Mouse (Mus musculus) Muller cell, postnatal 12 days (primary cell): ENCODE data around the gene Slc7a6.
"Not testable (repeated sequence)": the region's sequence is repeated elsewhere in the genome, so short reads cannot be mapped to it uniquely, and the experiment has no call there.

Experiments
- DNase-seq: peaks from one replicate; pipeline ENCODE4 v3.0.0-alpha.2; 2015; ENCODE audit errors: inconsistent ontology term

The Slc7a6 gene

DNA sequence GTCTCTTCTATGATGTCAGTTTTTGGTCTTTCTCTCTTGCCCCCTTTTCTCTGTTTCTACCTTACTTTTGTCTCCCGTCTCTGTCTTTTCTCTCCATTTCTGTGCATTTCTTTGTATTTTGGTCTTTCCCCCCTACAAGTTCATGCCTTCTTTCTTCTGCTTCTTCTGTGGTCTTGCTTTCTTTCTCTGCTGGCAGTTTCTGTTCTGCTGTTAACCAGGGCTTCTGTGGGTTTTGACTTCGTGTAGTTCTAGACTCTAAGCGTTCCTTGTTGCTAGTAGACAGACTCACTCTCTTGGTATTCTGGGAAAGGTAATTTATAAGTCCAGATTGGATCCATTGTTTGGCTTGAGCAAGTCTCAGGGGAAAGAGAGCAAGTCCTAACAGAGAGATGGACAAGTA is 17.7 kb downstream of the Slc7a6 start:
- no peak for DNase-seq

DNA sequence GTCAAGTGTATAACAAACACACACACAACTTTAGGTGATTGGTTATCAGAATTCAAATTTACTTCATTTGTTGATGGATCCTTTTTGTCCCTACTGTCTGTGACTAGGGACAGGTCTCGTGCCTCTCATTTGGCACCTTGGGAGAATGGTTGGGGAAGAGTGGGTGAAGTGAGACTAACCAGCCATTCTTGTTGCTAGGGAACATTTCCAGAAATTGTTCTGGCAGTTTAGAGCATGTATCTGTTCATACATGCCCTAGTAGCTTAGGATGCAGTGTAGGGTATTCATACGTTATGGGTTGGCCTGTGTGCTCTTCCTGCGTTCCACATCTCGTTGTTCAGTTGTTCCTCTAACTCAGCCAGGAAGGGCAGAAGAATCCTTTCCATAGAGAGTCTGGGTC is 20.5 kb downstream of the Slc7a6 start:
- no peak for DNase-seq

DNA sequence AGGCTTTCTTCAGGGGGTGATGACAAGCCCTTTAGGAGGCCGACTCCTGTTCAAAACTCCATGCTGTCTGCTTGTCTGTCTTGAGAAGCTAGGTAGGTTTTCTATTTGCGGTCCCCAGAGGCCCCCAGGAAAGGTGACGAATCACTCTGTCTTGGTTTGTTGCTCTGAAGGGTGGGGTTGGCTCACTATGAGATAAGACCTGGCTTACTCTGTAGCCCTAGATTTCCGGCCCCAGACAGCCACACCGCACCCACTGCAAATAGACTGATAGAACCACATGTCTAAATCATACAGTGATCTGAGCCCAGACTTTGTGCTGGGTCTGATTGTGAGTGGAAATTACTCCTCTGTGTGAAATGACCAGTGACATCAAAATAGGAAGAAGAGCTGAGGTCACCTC is 23.0 kb downstream of the Slc7a6 start:
- no peak for DNase-seq

DNA sequence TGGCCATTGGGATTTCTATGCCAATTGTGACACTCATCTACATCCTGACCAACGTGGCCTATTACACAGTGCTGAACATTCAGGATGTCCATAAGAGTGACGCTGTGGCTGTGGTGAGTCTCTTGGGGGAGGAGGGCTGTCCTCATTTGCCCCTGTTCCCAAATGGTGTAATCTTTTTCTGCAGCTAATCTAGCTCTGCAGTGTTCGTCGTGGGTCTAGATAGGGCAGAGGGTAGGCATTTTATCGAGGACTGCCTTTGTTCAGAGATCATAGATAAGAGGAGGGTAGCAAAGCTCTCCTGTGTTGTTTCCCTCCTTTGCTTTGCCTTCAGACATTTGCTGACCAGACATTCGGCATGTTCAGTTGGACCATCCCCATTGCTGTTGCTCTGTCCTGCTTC is 24.5 kb downstream of the Slc7a6 start:
- DNase-seq = no peak

DNA sequence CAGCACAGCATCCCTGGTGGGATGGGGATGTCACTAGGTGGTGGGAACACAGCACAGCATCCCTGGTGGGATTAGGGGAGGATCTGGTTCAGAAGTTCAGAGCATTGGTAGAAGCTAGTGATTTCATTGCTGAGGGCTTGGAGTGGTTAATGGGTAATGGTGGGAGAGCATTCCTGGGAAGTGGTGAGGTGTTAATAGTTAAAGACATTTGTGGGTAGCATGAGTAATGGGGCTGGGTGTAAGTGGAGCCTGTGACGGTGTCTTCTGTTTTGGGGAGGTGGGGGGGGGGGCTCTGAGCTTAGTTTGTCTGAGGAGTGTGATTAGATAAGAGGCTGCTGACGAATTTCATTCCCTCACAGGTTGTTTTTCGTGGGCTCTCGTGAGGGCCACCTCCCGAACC is 25.4 kb downstream of the Slc7a6 start:
- no peak for DNase-seq

DNA sequence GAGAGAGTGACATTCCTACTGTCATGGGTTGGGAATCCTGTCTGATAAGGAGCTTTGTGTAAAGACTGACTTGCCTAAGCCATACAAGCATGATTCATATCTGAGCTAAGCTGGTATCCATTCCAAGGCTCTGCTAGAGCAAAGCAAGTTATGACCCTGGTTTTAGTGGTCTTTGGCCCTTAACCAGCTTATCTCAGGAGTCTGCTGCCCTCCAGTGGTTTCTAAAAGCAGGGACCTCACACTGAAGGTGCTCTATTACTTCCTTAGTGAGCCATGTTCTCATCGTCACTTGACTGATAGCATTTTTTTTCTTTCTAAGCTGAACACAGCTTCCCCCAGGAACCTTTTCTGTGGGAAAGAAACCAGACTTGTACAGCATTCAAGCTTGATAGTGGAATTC is 30.1 kb downstream of the Slc7a6 start:
- DNase-seq = peak; percentile 69

DNA sequence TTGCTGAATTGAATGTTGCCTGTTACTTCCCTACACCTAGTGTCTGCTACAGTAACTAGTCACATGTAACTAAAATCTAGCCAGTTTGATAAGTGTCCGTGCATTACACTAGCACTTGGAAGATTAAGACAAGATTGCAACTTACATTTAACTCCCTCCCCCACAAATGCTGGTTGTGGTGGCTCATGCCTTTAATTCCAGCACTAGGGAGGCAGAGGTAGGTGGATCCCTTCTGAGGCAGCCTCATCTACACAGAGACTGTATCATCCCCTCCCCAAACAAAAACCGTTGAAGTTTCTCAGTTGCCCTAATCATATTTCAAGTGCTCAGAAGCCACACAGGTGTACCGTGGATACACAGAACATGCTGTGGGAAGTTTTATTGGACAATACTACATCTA is 30.9 kb downstream of the Slc7a6 start:
- DNase-seq = not testable (repeated sequence)

DNA sequence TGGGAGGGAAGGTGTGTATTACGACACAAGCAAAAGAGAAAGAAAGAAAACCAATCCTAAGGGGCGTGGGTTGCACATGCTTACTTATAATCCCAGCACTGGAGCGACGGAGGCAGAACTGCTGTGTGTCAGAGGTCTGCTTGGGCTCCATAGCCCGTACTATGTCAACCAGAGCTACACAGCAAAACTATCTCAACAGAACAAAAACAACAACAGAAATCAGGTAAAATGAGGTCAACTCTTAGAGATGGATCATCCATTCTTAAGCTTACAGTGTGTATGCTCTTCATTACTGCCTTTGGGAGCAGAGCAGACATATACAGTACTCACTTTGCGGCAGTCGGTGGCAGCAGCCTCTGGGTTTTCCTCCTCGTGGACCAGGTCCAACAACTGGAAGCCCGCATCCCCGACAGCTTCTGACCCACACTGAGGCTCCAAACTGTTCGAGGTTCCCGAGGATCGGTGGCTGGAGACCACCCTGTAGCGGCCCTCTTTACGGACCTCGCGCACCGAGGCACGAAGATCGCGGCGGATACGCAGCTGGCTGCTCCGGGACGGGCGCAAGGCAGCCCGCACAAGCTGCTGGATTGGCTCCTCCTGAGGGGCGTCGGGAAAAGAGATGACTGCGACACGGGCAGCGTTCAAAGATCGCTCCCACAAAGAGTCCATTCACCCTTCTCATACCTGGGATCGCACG is 41.5 kb downstream of the Slc7a6 start:
- DNase-seq = no peak

DNA sequence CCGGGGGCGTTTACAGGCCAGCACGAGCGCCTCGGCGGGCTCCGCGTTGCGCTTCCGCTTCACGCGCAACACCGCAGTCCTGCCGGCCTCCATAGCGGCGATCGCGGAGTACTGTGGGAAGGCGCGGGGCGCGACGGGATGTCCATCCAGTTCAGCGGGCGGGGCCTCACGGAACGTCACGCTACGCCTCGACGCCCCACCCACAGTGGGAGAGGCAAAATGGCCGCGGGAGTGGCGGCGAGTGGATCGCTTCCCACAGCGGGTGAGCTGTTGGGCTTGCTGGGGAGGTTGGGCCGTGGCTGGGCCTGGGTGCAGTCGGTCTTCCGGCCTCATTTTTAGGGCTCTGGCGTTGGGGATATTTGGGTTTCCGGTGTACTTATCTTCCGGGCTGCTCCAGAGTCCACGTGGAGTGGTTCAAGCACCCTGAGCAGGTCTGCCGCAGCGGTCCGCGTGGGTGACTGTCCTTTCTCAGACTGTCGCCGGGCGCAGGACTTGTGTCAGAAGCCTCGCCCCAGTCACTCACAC is 42.2 kb downstream of the Slc7a6 start, which contains the start of the genes Slc7a6os and Prmt7:
Gene Slc7a6os, minus strand, starts transcription at position 115 of the 525 bp plus-strand sequence.
Gene Prmt7, plus strand, starts transcription at position 116 of the 525 bp plus-strand sequence.
- peak; percentile 97 for DNase-seq

DNA sequence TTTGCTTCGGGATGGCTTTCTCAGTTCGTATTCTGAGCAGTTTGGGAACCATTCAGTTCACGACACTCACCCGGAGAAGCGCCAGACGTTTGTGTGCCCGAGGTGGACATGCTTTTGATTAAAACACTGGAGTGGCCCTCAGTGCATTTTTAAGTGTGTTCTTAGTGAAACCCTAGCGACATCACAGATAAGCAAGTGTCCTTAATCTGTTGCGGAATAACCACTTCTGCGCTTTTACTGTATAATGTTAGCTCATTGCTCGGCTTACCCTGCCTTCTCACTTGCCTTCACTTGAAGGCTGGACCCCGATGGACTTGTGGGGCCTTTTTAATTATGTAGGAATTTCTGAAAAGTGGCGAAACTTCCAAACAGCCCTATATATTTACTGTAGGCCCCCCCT is 42.8 kb downstream of the Slc7a6 start:
- DNase-seq = no peak

DNA sequence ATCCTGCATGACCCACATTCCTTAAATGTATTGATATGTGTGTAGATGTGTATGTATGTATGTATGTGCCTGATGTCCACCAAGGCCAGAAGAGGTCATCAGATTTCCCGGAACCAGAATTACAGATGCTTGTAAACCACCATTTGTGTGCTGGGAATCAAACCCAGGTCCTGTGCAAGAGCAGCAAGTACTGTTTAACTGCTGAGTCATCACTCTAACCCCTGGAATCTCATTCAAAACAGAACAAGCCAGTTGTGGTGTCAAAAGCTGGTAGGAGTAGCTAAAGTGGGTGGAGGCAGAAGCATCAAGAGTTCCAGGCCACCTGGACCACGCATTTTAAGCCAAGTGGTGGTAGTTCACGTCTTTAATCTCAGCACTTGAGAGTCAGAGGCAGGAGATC is 45.3 kb downstream of the Slc7a6 start:
- DNase-seq = no peak

DNA sequence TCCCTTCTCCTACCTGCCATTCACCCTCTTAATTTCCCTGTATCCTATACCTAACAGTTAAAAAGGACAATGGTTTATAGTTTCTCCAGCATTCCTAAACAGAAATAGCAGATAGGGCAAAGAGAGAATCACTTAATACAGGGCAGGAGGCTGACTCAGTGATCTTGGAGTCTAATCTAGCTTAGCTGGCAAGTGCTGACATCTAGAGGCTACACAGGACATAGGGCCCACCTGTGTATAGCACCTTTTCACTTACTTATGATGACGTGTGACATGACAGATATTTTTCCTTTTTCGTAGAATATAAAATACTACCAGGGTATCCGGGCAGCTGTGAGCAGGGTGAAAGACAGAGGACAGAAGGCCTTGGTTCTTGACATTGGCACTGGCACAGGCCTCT is 51.0 kb downstream of the Slc7a6 start:
- DNase-seq = no peak

DNA sequence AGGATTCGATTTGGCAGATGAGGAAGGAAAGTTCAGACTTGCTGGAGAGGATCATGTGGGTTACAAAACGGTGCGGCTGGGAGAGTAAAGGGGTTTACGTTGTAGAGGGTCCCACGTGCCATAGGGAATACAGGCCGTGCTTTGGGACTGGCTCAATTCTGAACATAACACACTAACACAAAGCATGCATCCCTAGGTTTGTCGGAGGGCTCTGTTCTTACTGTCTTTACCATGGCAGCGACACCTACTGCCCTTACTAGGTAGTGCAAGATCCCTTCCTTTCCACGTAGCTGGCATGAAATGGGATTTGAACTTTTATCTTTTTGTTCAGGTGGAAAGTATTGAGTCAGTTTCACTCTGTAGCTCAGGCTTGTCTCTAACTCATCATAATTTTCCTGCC is 57.9 kb downstream of the Slc7a6 start:
- peak; percentile 30 for DNase-seq

DNA sequence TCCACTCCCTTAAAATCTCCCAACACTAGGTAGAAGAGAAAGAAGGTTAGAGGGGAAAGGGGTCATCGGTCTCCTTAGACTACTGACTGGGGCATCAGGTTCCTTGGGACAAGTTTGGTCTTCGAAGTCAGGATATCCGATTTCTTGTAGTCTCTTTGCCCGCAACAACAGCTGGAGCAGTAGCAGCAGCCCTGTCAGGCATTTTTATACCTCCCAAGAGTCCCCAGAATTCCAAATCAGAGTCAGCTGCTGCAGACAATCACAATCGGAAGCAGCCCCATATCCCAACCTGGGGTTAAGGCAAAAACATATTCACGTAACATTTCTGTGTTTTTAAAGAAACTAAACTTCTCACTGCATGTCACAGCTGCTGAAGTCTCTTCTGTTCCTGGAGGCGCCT is 62.9 kb downstream of the Slc7a6 start:
- DNase-seq = no peak

DNA sequence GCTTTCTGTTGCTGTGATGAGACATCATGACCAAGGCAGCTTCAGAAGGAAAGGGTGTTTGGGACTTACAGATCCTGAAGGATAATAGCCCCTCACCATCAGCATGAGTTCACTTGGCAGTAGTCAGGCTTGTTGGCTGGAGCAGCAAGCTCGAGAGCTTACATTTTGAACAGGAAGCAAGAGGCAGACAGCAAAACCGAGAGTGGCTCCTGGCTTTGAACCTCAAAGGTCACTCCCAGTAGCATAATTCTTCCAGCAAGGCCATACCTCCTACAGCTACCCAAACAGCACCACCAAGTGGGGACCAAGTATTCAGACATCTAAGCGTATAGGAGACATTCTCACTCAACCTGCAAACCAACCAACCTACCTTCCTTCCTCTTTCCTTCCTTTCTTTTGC is 64.1 kb downstream of the Slc7a6 start:
- DNase-seq = no peak

DNA sequence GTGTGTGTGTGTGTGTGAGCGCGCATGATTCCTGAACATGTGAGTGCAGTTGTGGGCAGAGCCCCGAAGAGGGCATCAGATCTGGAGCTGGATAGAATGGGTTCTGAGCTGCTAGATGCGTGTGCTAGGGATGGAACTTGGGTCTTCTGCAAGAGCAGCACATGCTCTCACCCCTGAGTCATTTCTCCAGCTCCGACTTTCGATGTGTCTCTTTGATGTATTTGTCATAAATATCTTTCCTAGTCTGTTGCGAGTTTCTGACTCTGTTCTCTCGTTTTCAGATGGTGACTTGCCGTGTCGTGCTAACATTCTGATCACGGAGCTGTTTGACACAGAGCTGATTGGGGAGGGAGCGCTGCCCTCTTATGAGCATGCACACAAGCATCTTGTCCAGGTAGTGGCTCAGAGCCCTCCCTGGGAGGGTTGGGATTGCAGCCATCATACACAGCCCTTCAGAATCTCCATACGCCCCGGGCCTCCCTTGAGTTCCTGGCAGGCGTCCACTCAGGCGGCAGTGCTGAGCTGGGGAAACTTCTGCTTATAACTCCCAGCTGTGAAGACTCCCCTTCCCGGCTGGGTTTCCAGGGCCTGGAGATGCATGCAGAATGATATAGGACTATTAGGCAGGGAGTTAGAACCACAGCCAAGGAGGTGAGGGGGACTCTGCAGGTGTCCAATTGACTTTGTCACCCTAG is 66.1 kb downstream of the Slc7a6 start:
- no peak for DNase-seq

DNA sequence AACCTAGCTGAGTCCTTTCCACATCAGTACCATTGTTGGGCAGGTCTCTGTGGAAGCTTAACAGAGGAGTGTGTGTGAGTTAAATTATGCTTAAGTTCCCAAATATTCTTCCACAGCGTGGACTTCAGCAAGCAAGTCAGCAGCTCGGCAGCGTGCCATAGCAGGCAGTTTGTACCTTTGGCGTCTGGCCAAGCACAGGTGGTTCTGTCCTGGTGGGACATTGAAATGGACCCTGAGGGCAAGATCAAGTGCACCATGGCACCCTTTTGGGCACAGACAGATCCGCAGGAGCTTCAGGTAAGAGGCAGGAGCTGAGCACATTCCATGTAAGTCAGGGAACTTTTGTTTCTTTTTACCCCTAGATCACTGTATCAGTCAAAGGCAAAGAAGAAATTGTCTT is 68.4 kb downstream of the Slc7a6 start:
- DNase-seq = no peak
